Mouse (Mus musculus): ENCODE measurements around the gene Pnpla1.

Gene Pnpla1

DNA sequence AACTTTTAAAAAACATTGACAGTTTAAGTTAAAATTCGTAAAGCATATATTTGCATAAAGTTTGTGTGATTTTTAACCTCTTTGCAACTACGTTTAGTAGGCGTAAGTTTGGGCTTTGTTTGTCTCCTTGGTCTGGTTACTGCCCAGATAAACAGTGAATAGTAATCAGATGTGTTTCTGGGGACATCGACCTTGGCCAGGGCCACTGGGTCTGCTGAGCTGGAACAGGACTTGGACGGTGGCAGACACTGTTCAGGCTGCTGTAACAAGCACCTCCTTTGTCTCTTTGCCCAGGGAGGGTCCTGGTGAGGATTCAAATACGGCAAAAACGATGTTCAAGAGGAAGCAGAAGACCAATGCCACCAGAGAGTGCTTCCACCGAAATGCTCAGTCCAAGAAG is 27.0 kb downstream of the Pnpla1 start:
- DNase-seq (ENCODE audit: low read depth), result no peak

DNA sequence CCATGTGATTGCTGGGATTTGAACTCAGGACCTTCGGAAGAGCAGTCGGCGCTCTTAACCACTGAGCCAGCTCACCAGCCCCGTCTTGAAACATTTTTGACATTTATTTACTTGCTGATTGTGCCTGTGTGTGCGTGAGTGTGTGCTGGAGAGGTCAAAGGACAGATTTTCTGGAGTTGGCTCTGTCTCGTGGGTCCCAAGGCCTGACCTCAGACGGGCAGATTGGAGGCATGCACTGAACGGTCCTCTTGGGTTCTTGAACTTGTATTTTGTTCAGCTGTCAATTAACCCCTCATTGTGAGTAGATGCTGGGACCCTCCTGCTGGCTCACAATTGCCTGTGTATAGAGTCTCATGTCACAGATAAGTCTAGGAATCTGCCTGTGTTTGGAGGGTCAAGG is 28.1 kb downstream of the Pnpla1 start:
- no peak for DNase-seq (ENCODE audit: low read depth)

DNA sequence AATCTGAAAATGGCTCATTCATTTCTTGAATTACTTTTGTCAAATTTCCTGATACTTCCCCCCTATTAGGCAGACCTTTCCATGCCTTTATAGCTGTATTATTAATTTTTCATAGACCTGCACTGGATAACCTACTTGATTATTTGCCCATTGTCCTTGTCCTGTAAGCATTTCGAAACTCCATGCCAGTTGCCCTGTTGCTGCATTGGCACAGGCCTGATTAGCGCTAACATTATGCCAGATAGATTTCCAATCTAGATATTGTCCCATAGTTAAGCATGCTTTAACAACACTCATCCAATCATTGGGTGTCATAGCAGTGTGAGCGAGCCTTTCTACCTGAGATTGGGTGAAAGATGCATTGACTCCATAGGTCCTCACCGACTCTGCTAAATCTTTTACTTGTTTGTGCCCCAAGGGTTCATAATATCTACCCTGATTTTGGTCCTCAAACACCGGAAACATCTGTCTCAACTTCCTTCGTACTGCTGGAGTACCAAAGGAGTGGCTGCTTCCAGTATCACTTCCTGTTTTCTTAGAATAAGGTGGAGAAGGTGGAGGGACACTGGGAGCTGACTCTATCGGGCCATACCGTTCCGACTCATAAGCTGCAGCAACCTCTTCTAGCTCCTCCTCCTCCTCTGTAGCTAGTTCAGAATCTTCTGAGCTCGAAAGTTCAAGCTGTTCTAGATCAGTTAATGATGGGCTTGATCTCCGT is 36.0 kb downstream of the Pnpla1 start:
- peak; percentile 74 for DNase-seq (ENCODE audit: low read depth)

DNA sequence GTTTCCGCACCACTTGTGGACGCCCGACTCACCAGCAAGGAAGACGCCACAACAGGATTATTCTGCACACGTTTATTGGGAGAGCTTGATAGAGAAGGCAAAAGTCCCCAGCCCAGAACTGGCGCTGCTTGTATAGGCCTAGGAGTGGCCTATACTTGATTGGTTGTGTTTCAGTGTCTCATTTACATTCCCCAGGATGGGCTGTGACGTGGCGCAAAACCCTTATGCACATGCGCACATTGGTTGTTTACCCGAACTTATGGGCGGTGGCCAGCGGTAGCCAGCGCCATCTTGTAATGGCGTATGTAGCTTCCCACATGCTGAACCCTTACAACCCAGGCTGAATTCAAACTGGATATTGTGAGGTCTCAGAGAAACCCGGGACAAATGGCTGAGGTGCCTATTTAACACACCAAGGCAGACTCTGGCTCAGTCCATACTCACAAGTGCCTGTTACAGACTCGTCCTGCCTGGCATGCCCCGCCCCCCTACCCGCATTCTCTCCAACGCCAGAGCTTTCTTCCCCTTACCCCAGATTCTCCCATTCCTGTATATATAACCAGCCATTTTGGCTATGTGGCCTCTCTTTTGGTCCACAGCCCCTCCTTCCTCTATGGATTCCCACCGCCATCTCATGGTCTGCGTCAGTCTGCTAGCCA is 37.1 kb downstream of the Pnpla1 start:
- DNase-seq (ENCODE audit: low read depth), result no peak

DNA sequence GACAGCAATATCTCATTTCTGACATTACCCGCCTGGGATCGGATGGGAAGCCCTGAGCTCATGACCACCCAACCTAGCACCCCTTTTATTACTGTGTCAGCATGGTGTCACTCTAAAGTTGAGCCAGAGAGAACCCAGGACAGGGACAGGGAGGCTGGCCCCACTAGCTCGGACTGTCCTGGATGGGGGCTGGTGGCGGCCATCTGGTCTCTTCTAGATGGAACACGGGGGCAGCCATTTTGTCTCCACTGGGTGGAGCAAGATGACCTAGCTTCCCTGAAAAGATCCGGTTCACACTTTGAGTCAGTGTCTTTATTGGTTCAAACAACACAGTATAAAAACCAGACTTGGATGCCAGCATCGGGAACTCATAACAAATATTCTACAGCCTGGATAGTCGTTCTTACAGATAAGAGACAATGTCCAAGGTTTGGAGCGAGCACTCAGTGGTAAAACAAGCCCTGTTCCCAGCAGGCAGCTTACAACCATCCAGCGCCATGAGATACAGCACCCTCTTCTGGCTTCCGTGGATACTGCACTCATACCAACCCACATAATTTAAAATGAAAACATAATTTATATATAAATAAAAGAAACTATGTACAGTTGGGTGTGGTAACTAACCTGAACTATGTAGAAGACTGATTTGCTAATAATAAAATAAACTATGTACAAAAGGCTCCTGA is 38.0 kb downstream of the Pnpla1 start:
- peak; percentile 64 for DNase-seq (ENCODE audit: low read depth)

DNA sequence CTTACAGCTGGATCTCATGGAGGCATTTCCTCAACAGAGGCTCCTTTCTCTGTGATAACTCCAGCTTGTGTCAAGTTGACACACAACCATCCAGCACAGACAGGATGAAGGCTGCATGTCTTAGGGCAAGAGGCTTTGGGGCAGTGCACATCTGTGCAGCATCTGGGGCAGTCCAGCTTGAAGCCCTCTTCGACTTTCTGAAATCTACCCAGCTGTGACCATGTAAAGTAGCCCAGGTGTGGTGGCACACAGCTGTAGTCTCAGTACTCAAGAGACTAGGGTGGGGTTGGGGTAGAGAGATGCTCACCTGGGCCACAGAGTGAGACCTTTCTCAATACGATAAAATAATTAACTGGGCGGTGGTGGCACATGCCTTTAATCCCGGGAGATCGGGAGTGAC is 39.6 kb downstream of the Pnpla1 start:
- no peak for DNase-seq (ENCODE audit: low read depth)

DNA sequence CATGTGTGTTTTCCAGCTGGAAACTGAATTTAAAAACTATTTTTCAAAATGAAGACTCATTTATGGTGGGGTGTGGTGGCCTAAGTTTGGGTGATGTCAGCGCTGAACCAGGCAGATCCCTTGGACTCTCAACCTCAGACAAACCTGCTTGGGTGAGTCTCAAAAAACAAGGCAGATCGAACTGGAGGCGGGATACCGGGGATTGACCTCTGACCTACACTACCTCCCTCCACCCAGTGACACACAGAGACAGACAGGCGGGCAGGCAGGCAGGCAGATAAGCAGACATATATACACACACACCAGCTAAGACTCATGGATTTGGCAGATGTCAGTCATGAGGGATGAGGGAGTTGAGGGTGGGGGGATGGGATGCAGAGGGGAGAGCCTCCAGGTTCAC is 40.0 kb downstream of the Pnpla1 start:
- no peak for DNase-seq (ENCODE audit: low read depth)

DNA sequence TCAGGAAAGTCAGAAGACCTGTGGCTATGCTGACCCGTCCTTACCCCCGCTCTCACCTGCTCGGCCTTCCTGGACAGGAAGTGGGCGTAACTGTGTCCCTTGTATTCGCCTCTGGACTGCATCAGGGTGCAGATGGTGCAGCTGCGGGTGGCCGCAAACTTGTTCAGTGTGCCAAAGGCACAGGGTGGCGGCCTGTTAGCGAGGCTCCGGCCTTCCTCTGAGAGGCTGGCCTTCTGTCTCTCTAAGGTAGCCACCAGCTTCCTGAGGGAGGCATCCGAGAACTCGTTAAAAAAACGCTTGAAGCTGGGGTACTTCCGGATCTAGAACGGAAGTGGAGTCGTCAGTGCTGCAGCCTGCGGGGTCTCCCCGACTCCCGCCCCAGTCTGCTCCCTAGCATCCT is 41.2 kb downstream of the Pnpla1 start:
- DNase-seq (ENCODE audit: low read depth), result peak; percentile 45

DNA sequence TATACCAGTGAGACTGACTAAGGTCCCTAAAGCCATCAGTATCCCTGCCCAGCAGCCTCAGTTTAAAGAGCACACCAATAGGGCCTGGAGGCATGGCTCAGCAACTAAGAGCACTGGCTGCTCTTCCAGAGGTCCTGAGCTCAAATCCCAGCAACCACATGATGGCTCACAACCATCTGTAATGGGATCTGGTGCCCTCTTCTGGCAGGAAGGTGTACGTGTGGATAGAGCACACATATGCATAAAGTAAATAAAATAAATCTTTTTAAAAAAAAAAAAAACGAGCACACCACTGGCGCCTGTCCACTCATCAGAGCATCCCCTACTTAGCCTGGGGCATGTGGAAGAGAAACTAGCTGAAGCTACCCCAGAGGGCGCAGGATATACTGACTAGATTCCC is 43.3 kb downstream of the Pnpla1 start:
- DNase-seq (ENCODE audit: low read depth), result no peak

DNA sequence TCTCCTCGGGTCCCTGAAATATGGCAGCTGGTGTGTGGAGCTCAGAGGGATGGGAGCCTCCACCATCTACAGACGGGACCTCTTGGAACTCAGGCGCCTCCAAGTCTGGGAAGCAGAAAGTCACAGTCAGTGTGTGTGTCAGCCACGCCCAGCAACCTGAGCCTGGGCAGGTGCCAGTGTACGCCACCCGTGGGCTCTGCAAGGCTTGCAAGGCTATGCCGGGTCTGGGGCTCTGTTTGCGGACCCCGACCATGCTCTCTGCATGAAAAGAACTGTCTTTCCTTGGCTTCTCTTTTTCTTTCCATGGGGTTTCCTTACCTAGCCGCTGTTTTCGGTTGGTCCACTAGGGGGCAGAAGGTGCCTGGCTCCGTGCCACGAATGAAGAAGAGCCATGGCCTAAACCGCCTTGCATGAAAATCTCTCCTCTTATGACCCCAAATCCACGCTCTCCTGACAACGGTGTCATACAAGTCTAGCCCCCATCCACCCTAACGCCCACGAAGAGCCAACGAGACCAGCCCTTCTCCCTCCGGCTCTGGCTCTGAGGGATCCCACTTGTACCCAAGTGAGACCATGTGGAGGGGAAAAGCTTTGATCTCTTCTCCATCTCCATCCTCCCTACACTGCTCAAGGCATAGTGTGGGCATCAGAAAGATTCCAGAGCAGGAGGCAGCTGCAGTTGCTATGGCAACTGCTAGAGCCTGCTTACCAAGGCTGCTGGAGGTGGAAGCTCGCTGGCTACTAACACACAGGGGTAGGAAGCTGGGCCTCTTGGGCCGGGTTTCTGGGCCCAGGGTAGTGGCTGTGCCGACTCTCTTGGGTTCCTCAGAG is 46.5 kb downstream of the Pnpla1 start:
- peak; percentile 68 for DNase-seq (ENCODE audit: low read depth)

DNA sequence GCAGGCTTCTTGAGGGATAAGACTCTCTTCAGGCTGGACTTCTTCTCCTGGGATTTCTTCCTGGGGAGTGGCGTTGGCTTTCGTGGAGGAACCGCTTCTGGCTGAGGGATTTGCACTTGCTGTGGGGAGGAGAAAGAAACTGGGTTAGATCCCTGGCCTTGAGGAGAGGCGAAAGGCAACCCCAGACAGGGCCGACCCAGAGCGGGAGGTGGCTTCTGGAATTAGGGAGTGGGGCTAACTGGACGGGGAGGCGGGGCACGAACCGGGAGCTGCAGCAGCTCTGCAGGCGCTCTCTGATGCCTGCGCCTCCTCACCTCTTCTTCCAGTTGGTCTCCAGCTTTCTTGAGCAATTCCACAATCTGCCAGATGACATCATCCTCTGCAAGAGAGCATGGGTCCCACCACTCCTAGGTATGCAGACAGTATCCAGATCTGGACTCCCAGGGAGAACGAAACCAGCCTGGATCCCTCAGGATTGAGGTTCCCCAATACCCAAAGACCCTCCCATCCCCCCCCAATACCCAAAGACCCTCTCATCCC is 47.2 kb downstream of the Pnpla1 start:
- DNase-seq (ENCODE audit: low read depth), result no peak

DNA sequence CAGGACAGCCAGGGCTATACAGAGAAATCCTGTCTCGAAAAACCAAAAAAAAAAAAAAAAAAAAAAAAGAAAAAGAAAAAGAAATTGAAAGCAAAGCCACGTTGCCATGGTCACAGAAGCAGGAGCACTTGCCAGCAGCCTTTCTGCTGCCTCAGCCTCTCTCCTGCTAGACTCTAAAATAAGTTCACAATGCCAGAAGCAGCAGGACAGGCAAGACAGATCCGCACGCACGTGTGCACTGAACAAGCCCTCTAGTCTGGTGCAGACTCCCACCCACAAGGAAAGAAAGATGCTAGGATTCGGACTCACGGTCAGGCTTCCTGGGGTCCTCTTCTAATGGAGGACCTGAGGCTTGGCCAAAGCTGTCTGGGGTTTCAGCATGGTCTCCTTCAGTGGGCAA is 49.7 kb downstream of the Pnpla1 start:
- no peak for DNase-seq (ENCODE audit: low read depth)

DNA sequence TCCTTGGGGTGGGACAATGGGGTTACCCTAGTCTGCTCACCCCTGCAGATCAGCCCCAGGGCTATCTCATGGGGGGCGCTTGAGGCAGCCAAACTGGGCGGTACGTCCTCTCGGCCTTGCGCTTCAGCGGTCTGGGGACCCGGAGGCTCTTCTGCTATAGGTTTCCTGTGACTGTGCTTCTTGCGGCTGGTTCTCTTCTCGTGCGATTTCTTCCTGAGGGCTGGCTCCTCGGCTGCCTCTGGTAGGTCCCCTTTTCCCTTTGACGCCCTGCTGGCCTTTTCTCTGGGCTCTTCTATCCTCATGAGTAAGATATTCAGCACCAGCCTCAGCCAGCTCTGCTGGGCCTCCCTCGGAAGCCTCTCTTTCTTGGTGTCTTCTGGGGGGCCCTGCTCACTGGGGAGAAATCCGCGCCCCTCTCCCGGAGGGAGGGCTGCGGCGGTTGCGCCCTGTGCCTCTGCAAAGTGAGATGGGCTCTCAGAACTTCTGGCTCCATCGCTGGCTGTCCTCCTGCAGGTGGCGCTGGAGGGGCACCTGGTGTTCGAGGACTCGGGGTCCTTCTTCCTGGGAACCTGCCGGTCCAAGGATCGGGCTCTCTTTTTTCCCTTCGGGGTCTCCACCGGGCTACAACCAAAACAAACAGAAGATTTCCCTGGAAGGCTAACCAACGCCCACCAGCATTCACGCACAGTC is 51.2 kb downstream of the Pnpla1 start:
- DNase-seq (ENCODE audit: low read depth), result no peak

DNA sequence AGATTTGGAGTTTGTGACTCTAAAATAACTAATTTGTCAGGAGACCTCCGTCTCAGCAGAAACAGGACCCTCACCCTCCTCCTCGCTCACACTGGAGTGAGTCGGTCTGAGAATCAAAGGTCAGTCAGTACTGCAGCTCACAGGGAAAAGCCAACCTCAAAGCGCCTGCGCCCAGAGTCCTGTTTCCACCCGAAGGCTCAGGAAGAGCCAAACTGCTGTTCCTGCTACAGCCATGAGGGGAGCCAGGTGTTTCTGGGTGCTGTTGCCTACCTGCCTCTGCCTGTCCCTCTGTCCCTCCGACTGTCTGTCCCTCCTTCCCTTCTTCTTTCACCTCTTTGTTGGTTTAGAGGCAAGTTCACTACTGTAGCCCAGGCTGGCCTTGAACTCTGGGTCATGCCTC is 51.9 kb downstream of the Pnpla1 start:
- no peak for DNase-seq (ENCODE audit: low read depth)

DNA sequence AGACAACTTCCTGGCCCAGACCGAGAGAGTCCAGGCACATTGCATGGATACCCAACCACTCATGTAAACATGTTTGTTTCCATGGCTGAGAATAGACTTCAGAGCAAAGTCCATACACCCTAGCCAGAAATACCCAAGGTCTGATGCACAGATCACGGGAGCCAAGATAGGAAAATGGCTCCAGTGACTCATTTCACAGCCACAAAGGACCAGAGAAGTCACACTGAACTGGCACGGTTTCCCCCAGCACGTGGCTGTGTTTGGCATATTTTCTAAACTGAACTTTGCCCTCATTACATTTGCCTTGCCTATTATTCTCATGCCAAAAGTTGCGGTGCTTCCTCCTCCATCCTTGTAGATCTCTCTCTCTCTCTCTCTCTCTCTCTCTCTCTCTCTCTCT is 55.0 kb downstream of the Pnpla1 start:
- no peak for DNase-seq (ENCODE audit: low read depth)

DNA sequence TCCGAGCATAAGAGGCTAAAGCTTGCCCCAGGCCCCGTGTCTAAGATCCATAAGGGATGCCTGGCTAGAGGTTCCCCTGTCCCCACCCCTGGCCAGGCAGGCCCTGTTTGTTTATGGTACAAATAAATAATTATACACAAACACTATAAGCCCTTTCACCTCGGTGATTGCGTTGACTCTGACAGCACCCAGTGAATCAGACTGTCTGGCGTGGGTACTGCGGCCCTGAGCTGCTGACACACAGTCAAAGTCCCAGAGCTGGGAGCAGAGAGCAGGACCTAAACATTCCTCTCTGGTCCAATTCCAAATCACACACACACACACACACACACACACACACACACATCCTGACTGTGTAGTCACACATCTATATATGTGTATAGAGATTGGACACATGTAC is 55.7 kb downstream of the Pnpla1 start:
- no peak for DNase-seq (ENCODE audit: low read depth)

DNA sequence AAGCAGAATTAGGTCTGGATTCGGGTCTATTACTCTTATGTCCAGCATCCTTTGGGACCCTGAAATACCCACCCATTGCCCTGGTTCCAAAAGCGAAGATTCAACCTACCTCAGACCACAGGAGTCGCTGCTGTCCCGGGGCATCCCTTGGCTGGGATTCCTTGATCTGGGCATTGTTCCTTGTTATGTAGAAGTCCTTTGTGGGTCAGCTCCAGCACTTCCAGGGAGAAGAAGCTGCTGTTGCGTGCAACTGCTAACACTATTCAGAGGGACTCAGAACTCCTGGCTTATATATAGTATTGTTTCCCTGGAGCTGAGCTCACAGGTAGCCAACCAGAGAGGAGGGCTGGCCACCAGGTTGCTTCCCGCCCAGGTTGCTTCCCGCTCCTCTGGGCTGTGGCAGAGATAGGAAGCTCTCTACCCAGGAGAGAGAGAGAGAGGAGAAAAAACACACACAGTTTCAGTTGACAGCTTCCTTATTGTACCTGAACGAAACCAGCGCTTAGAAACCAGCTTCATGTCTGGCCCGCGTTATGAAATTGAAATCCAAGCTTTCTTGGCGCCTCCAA is 56.9 kb downstream of the Pnpla1 start, which contains the start of gene 4930539E08Rik:
TSS of gene 4930539E08Rik (minus strand) at position 265 of the 569 bp plus-strand sequence.
- no peak for DNase-seq (ENCODE audit: low read depth)

DNA sequence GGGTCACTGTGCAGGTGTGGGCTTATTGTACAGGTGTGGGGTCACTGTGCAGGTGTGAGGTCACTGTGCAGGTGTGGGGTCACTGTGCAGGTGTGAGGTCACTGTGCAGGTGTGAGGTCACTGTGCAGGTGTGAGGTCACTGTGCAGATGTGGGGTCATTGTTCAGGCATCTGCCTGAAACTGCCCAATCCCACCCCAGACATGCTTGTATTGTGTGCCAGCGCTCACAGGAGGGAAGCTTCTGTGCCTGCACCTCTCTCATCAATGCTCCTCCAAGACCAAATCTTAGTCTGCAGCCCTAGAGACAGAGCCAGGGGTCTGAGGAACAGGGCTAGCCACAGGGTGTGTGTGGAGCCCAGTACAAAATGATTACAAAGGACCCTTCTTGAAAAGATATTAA is 58.3 kb downstream of the Pnpla1 start:
- no peak for DNase-seq (ENCODE audit: low read depth)

DNA sequence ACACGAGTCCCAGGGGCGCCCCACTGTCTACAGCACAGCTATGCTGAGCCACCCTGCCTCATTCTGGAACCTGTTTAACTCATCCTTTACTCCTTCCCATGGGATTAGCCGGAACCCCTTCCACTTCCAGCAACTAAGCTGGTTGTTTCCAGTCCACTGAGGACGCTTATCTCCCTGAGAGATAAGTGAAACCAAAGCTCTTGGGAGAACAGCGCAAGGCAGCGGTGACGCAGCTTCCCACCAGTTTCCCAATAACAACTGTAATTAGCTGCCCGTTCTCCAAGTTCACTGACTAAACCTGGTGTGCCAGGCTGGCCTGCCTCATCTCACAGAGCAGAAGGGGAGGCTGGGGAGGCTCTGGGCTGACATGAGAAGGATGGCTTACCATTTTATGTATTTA is 62.9 kb downstream of the Pnpla1 start:
- DNase-seq (ENCODE audit: low read depth), result peak; percentile 45

DNA sequence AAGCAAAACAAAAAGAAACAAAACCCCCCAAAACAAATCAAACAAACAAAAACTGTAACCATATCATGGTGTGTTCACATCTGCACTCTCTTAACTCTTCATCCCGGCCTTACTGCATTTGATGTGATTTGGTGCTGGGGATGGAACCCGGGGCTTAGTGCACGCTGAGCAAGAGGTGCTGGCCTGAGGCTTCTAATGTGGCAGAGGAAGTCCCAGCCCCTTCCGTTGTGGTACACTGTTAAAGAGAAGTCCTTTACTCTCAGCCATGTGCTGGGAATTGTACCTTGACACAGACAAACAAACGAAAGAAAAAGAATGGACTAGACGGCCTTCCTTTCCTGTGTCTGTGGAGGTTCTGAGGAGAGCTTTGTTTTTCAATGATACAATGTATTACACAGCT is 63.9 kb downstream of the Pnpla1 start:
- peak; percentile 62 for DNase-seq (ENCODE audit: low read depth)

DNA sequence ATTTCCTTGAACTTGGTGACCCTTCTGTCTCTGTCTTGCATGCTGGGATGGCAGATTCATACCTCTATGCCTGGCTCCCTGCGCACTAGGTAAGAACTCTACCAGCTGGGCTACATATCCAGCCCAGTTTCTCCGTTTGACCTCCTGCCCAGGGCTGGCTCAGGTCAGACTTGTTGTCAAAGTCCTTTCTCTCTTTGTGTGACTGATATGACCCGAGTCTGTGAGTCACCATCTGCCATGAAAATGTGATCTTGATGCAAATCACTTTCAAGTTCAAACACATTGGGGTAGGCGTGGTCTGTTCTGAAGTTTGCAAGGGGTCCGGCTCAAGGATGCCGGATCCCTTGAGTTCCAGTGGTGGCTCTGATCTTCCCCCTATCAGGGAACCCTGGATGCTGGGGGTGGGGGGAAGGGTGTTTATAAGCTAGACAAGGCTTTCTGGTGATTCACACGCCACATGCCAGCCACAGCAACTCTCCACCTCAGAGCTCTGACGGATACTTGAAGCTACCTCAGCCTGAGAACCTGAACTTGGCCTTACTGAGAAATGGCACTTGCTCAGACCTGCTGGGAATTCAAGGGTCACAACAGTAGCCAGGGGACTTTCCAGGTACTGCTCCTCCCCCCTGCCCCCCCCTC is 66.9 kb downstream of the Pnpla1 start:
- DNase-seq (ENCODE audit: low read depth), result no peak
